Mouse (Mus musculus): ENCODE measurements around the gene Gm11492.

DNA sequence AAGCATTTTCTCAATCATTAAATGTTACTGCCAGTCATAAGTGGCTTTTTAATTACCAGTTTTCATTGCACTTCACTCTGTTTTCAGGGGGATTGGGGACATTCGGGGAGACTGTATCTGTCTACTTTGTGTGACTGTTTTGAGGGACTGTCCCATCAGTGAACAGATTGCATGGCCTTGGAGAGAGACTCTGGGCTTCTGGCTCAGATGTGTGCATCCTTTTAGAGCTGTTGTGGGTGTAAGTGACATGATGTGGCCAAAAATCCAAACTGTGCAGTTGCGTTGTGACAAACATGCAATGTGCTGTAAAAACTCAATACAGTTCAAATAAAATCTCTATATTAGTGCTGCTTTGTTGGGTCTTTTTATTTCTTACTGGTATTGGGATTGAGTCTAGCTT, 49.5 kb downstream of the Gm11492 start:
- TF ChIP-seq GATA1 (IDR thresholded peaks at IDR 0.05; ENCODE audit: borderline replicate concordance, low read length) (no peak), FLI1 (IDR thresholded peaks at IDR 0.05; ENCODE audit: low read length) (no peak)
